Mouse (Mus musculus): ENCODE data around the gene Gm28845. TPM values are rescaled to one million over a fixed set of nuclear protein-coding genes. Genes with fewer than 3 reads are reported as not detected.

Gm28845 gene
- polyA plus RNA-seq, 1 experiment from 2014 or later: not detected

DNA sequence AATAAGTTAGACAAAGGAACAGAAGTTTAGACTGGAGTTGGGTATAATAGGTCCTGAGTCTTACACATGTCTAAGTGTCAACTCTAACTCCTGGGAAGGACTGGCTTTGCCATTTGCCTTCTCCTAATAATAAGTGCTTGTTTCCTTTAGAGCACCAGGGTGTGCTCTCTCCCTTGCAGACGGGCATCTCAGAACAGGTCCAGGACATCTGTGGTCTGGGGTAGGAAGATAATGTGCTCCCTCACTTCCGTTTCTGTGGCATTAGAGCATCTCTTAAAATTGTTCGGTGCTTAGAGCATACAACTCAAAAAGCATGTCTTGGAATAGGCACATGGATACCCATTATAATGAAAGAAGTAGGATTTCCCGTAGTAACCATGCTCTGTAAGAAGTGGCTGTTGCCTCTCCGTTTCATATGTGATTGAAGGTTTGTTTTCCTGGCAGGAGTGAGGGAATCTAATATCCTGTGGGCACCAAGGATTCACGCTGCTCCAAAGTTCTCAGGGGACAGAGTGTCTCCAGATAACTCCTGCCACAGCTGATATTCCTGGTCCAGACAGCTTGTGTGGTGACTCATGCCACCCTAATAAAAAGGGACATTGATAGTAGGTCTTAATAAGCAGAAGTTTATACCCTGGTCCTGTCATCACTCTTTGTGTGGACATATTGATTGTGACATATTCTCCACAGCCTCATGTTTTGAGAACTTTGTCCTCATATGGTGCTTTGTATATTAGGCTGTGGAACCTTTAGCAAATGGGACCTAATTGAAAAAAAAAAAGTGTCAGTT is 30.6 kb downstream of the Gm28845 start:
- H3K4me3 ChIP-seq (ENCODE audit: low read depth, low read length): no peak overlapping the region
- DNase-seq (ENCODE audit: low spot score) (no peak), ATAC-seq (no peak)
- no peaks in the 10 kb centered on the region for H3K4me1 ChIP-seq (ENCODE audit: control insufficient read depth, insufficient read depth, low read length)
- H3K27ac ChIP-seq (ENCODE audit: low read depth, low read length): no peak overlapping the region
- H3K9ac ChIP-seq (ENCODE audit: low read length): no peak overlapping the region
- no peak overlapping the region for H3K4me2 ChIP-seq (ENCODE audit: low read length)
- H3K36me3 ChIP-seq (ENCODE audit: control insufficient read depth, insufficient read depth, low read length): no peaks in the 10 kb centered on the region
- 82% methylated on average over 6 of the region's 6 CpGs for WGBS
- no peaks in the 10 kb centered on the region for H3K27me3 ChIP-seq (replicated peaks; ENCODE audit: control insufficient read depth, insufficient read depth, low read length)
- no peaks in the 10 kb centered on the region for H3K9me3 ChIP-seq (replicated peaks; ENCODE audit: control insufficient read depth, low read length)

DNA sequence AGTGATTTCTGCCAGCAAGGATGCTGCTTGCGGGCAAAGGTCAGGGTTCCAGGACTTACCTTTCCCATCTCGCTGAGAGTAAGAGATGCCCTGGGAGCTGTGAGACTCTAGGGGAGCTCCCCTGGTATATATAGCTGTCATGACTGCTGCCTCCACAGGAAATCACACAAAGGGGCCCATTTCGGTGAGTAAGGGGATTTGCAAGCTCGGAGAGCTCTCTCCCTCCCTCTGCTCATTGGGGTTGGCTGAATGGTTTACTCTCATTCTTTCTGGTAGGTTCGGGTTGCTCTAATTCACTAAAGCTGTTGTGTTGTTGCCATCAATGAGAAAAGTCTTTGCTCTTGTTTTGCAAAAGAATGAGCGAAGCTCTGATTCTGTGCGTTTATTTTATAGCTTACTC is 37.2 kb downstream of the Gm28845 start, which contains the start of gene Crygb:
Crygb (minus strand) TSS at position 101 of the 400 bp plus-strand sequence.
- no peak within 1 kb of the TSS for H3K27ac ChIP-seq (ENCODE audit: low read depth, low read length)
- no peaks in the 10 kb centered on the region for H3K9me3 ChIP-seq (replicated peaks; ENCODE audit: control insufficient read depth, low read length)
- no peak within 1 kb of the TSS for H3K9ac ChIP-seq (ENCODE audit: low read length)
- no peaks in the 10 kb centered on the region for H3K36me3 ChIP-seq (ENCODE audit: control insufficient read depth, insufficient read depth, low read length)
- 0 out of 2 replicates have a peak within 1 kb of the TSS, but pooled peaks have one; percentile 14 for H3K4me2 ChIP-seq (ENCODE audit: low read length)
- H3K4me1 ChIP-seq (ENCODE audit: control insufficient read depth, insufficient read depth, low read length): no peaks in the 10 kb centered on the region
- H3K27me3 ChIP-seq (replicated peaks; ENCODE audit: control insufficient read depth, insufficient read depth, low read length): no peaks in the 10 kb centered on the region
- DNase-seq (ENCODE audit: low spot score) (no peak), ATAC-seq (no peak)
- no peak within 1 kb of the TSS for H3K4me3 ChIP-seq (ENCODE audit: low read depth, low read length)
- WGBS: 21% methylated on average over 7 of the region's 7 CpGs

- ATAC-seq: no peak
- Histone ChIP-seq H3K9ac (ENCODE audit: low read length) (no peak overlapping the region), H3K36me3 (ENCODE audit: control insufficient read depth, insufficient read depth, low read length) (no peaks in the 10 kb centered on the region), H3K4me2 (ENCODE audit: low read length) (no peak overlapping the region), H3K27me3 (replicated peaks; ENCODE audit: control insufficient read depth, insufficient read depth, low read length) (no peaks in the 10 kb centered on the region), H3K9me3 (replicated peaks; ENCODE audit: control insufficient read depth, low read length) (no peaks in the 10 kb centered on the region), H3K27ac (ENCODE audit: low read depth, low read length) (no peak overlapping the region), H3K4me3 (ENCODE audit: low read depth, low read length) (no peak overlapping the region), H3K4me1 (ENCODE audit: control insufficient read depth, insufficient read depth, low read length) (no peaks in the 10 kb centered on the region)
- peak; percentile 39 for DNase-seq (ENCODE audit: low spot score)
- 22% methylated on average over 5 of the region's 5 CpGs for whole genome bisulfite sequencing
These were observed 43.8 kb downstream of the Gm28845 start for GRCm38 (mm10) chr1:65075607-65076006.

- DNase-seq (ENCODE audit: low spot score) (no peak), ATAC-seq (no peak)
- Histone ChIP-seq H3K4me3 (ENCODE audit: low read depth, low read length) (no peak within 1 kb of the TSS), H3K9ac (ENCODE audit: low read length) (no peak within 1 kb of the TSS), H3K27me3 (replicated peaks; ENCODE audit: control insufficient read depth, insufficient read depth, low read length) (no peaks in the 10 kb centered on the region), H3K4me1 (ENCODE audit: control insufficient read depth, insufficient read depth, low read length) (no peaks in the 10 kb centered on the region), H3K36me3 (ENCODE audit: control insufficient read depth, insufficient read depth, low read length) (no peaks in the 10 kb centered on the region), H3K9me3 (replicated peaks; ENCODE audit: control insufficient read depth, low read length) (no peaks in the 10 kb centered on the region), H3K4me2 (ENCODE audit: low read length) (no peak within 1 kb of the TSS), H3K27ac (ENCODE audit: low read depth, low read length) (no peak within 1 kb of the TSS)
- 59% methylated on average over 6 of the region's 6 CpGs for WGBS
These were observed 45.8 kb downstream of the Gm28845 start, which contains the start of gene Crygc for GRCm38 (mm10) chr1:65073589-65073988. TSS of gene Crygc (minus strand) at chr1:65073689.

DNA sequence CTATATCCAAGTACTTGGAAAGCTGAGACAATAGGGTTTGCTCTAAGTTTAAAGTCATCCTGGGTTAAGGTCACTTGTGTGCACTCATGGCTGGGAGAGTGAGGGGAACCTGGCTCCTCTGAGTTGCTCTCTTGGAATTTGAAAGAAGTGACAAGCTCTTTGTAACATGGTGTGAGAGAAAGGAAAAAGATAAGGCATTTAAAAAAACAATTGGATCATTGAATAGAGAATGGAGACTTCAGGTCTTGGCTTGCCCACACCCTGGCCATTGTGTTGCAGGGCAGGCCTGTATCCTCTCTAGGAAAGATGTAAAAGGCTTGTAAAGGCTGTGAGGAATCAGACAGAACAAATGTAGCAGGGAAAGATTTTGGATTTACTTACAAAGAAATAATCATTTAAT is 51.5 kb downstream of the Gm28845 start:
- Histone ChIP-seq H3K9ac (ENCODE audit: low read length) (no peak overlapping the region), H3K4me1 (ENCODE audit: control insufficient read depth, insufficient read depth, low read length) (no peaks in the 10 kb centered on the region), H3K27ac (ENCODE audit: low read depth, low read length) (no peak overlapping the region), H3K9me3 (replicated peaks; ENCODE audit: control insufficient read depth, low read length) (no peaks in the 10 kb centered on the region), H3K4me2 (ENCODE audit: low read length) (no peak overlapping the region), H3K4me3 (ENCODE audit: low read depth, low read length) (no peak overlapping the region), H3K36me3 (ENCODE audit: control insufficient read depth, insufficient read depth, low read length) (no peaks in the 10 kb centered on the region), H3K27me3 (replicated peaks; ENCODE audit: control insufficient read depth, insufficient read depth, low read length) (no peaks in the 10 kb centered on the region)
- ATAC-seq (no peak), DNase-seq (ENCODE audit: low spot score) (no peak)

GRCm38 (mm10) chr1:65064201-65064600 is 55.2 kb downstream of the Gm28845 start:
- DNase-seq (ENCODE audit: low spot score) (peak; percentile 11), ATAC-seq (no peak)
- Histone ChIP-seq H3K27me3 (replicated peaks; ENCODE audit: control insufficient read depth, insufficient read depth, low read length) (no peaks in the 10 kb centered on the region), H3K4me2 (ENCODE audit: low read length) (no peak overlapping the region), H3K9me3 (replicated peaks; ENCODE audit: control insufficient read depth, low read length) (no peaks in the 10 kb centered on the region), H3K4me1 (ENCODE audit: control insufficient read depth, insufficient read depth, low read length) (no peaks in the 10 kb centered on the region), H3K27ac (ENCODE audit: low read depth, low read length) (no peak overlapping the region), H3K9ac (ENCODE audit: low read length) (no peak overlapping the region), H3K36me3 (ENCODE audit: control insufficient read depth, insufficient read depth, low read length) (no peaks in the 10 kb centered on the region), H3K4me3 (ENCODE audit: low read depth, low read length) (no peak overlapping the region)
- 79% methylated on average over 15 of the region's 15 CpGs for WGBS

- no peaks in the 10 kb centered on the region for H3K27me3 ChIP-seq (replicated peaks; ENCODE audit: control insufficient read depth, insufficient read depth, low read length)
- no peak for DNase-seq (ENCODE audit: low spot score)
- no peak within 1 kb of the TSS for H3K27ac ChIP-seq (ENCODE audit: low read depth, low read length)
- no peak within 1 kb of the TSS for H3K4me2 ChIP-seq (ENCODE audit: low read length)
- H3K36me3 ChIP-seq (ENCODE audit: control insufficient read depth, insufficient read depth, low read length): no peaks in the 10 kb centered on the region
- no peak for ATAC-seq
- 25% methylated on average over 8 of the region's 8 CpGs for WGBS
- no peak within 1 kb of the TSS for H3K4me3 ChIP-seq (ENCODE audit: low read depth, low read length)
- no peaks in the 10 kb centered on the region for H3K9me3 ChIP-seq (replicated peaks; ENCODE audit: control insufficient read depth, low read length)
- H3K9ac ChIP-seq (ENCODE audit: low read length): no peak within 1 kb of the TSS
- no peaks in the 10 kb centered on the region for H3K4me1 ChIP-seq (ENCODE audit: control insufficient read depth, insufficient read depth, low read length)
These were observed 56.0 kb downstream of the Gm28845 start, which contains the start of gene Crygd for GRCm38 (mm10) chr1:65063352-65063751. TSS of gene Crygd (minus strand) at chr1:65063452.

GRCm38 (mm10) chr1:65052140-65052539 is 67.2 kb downstream of the Gm28845 start:
- no peak overlapping the region for H3K4me3 ChIP-seq (ENCODE audit: low read depth, low read length)

DNA sequence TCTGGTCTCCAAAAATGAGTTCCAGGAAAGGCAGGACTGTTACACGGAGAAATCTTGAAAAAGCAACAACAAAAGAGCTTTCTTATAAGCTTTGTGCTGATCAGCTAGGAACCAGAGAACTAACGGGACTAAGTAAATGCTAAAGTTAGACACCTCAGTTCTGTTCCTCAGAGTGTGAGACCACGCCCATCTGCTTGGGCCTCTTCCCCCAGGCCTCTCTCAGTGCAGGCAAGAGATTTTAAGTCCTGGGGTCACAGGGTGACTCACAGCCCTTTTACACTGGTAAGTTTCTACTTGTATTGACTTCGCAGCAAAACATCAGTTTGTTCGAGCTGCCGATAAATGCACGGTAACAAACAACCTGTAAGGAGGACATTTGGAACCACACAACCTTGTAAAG is 67.7 kb downstream of the Gm28845 start:
- no peak overlapping the region for H3K9ac ChIP-seq (ENCODE audit: low read length)
- H3K36me3 ChIP-seq (ENCODE audit: control insufficient read depth, insufficient read depth, low read length): no peaks in the 10 kb centered on the region
- no peak overlapping the region for H3K4me3 ChIP-seq (ENCODE audit: low read depth, low read length)
- H3K4me1 ChIP-seq (ENCODE audit: control insufficient read depth, insufficient read depth, low read length): no peaks in the 10 kb centered on the region
- H3K4me2 ChIP-seq (ENCODE audit: low read length): no peak overlapping the region
- no peak overlapping the region for H3K27ac ChIP-seq (ENCODE audit: low read depth, low read length)
- no peaks in the 10 kb centered on the region for H3K9me3 ChIP-seq (replicated peaks; ENCODE audit: control insufficient read depth, low read length)
- no peaks in the 10 kb centered on the region for H3K27me3 ChIP-seq (replicated peaks; ENCODE audit: control insufficient read depth, insufficient read depth, low read length)
- ATAC-seq (no peak), DNase-seq (ENCODE audit: low spot score) (no peak)
- WGBS: 56% methylated on average over 7 of the region's 7 CpGs

More at GRCm38 (mm10) chr1:65052140-65052539, 67.2 kb downstream of the Gm28845 start:
- no peak for DNase-seq (ENCODE audit: low spot score)
- 30% methylated on average over 2 of the region's 2 CpGs for WGBS
- Histone ChIP-seq H3K9me3 (replicated peaks; ENCODE audit: control insufficient read depth, low read length) (no peaks in the 10 kb centered on the region), H3K4me1 (ENCODE audit: control insufficient read depth, insufficient read depth, low read length) (no peaks in the 10 kb centered on the region), H3K4me2 (ENCODE audit: low read length) (no peak overlapping the region), H3K27ac (ENCODE audit: low read depth, low read length) (no peak overlapping the region), H3K36me3 (ENCODE audit: control insufficient read depth, insufficient read depth, low read length) (no peaks in the 10 kb centered on the region), H3K9ac (ENCODE audit: low read length) (no peak overlapping the region), H3K27me3 (replicated peaks; ENCODE audit: control insufficient read depth, insufficient read depth, low read length) (no peaks in the 10 kb centered on the region)
- ATAC-seq: no peak

Measured in forebrain, embryonic 14.5 days (tissue).